Mouse (Mus musculus) spleen, adult 2 months (tissue): Measurements from ENCODE around the gene Gemin6.

Source experiments
- CTCF ChIP-seq: fragments of 200-500 bp; IDR thresholded peaks from 2 replicates; pipeline ENCODE4 v1.5.1; 2011; ENCODE audit warnings: mild to moderate bottlenecking, inconsistent platforms; ENCODE audit not compliant: insufficient read depth, insufficient read length, insufficient replicate concordance; ENCODE audit errors: extremely low read depth
- POLR2A ChIP-seq: fragments of 200-500 bp; IDR thresholded peaks from 2 replicates; pipeline ENCODE4 v1.6.1; 2011; ENCODE audit warnings: low read depth, low read length, inconsistent platforms

GRCm38 (mm10) chr17:80221202-80221601 is 3.0 kb upstream of the Gemin6 start:
- TF ChIP-seq CTCF (no peak), POLR2A (no peak)
